Mouse (Mus musculus) myocyte (in vitro differentiated cells): ENCODE results near the gene Gm16253. TPM values are rescaled to one million over a fixed set of nuclear protein-coding genes. Genes with fewer than 3 reads are reported as not detected.

ENCODE experiments used
- H3K27me3 ChIP-seq: one replicate; pipeline ENCODE4 v1.6.1; 2011; ENCODE audit not compliant: control insufficient read depth, insufficient read depth, insufficient read length
- H3K36me3 ChIP-seq: one replicate; pipeline ENCODE4 v1.6.1; 2011; ENCODE audit not compliant: control insufficient read depth, insufficient read depth
- H3K4me2 ChIP-seq: one replicate; pipeline ENCODE4 v1.6.1; 2011; ENCODE audit warnings: low read depth, control low read depth
- H3K4me3 ChIP-seq: one replicate; pipeline ENCODE4 v1.5.1; 2011; ENCODE audit warnings: mild to moderate bottlenecking, control low read depth, moderate library complexity
- H3K79me2 ChIP-seq: one replicate; pipeline ENCODE4 v1.6.1; 2011; ENCODE audit not compliant: control insufficient read depth, insufficient read depth
- H3ac ChIP-seq: one replicate; pipeline ENCODE4 v1.6.1; 2011; ENCODE audit not compliant: control insufficient read depth, insufficient read length
- CEBPB ChIP-seq: IDR thresholded peaks from 2 replicates; pipeline ENCODE4 v1.6.1; 2011; ENCODE audit warnings: mild to moderate bottlenecking, moderate library complexity; ENCODE audit not compliant: poor library complexity, insufficient read depth, severe bottlenecking
- E2F4 ChIP-seq: IDR thresholded peaks from one replicate; pipeline ENCODE4 v1.6.1; 2011; ENCODE audit warnings: mild to moderate bottlenecking, control low read depth, moderate library complexity; ENCODE audit not compliant: insufficient read depth
- MAX ChIP-seq: IDR thresholded peaks from one replicate; pipeline ENCODE4 v1.6.1; 2011; ENCODE audit warnings: low read depth, mild to moderate bottlenecking, control low read depth
- MYOD1 ChIP-seq, 3 experiments: IDR thresholded peaks; one replicate each; pipeline ENCODE4 v1.6.1; 2011; ENCODE audit warnings: control low read depth in 2 of 3, low read depth in 2 of 3, mild to moderate bottlenecking in 2 of 3, moderate library complexity in 1 of 3; ENCODE audit not compliant: insufficient read length in 2 of 3, control insufficient read depth in 1 of 3
- MYOG ChIP-seq, 3 experiments: IDR thresholded peaks; one replicate each; pipeline ENCODE4 v1.6.1; 2011; ENCODE audit warnings: control low read depth in 2 of 3, low read depth in 2 of 3, mild to moderate bottlenecking in 2 of 3; ENCODE audit not compliant: insufficient read length in 2 of 3, control insufficient read depth in 1 of 3, insufficient read depth in 1 of 3
- POLR2A ChIP-seq: IDR thresholded peaks from one replicate; pipeline ENCODE4 v1.6.1; 2011; ENCODE audit warnings: low read depth, mild to moderate bottlenecking, control low read depth, moderate library complexity; ENCODE audit not compliant: insufficient read length
- POLR2AphosphoS2 ChIP-seq: IDR thresholded peaks from one replicate; pipeline ENCODE4 v1.6.1; 2011; ENCODE audit warnings: low read depth, control low read depth; ENCODE audit not compliant: insufficient read length
- REST ChIP-seq: IDR thresholded peaks from one replicate; pipeline ENCODE4 v1.6.1; 2011; ENCODE audit warnings: mild to moderate bottlenecking, control low read depth, moderate library complexity; ENCODE audit not compliant: insufficient read depth, insufficient read length
- SRF ChIP-seq: IDR thresholded peaks from one replicate; pipeline ENCODE4 v1.6.1; 2011; ENCODE audit warnings: low read depth; ENCODE audit not compliant: control insufficient read depth, insufficient read length
- TCF3 ChIP-seq: IDR thresholded peaks from one replicate; pipeline ENCODE4 v1.6.1; 2011; ENCODE audit warnings: low read depth, control low read depth; ENCODE audit not compliant: insufficient read length
- USF1 ChIP-seq: IDR thresholded peaks from one replicate; pipeline ENCODE4 v1.6.1; 2011; ENCODE audit warnings: low read depth, mild to moderate bottlenecking, control low read depth, moderate library complexity
- polyA plus RNA-seq: library from polyadenylated mRNA; unstranded; fragments of >200 nt; fragmentation: generic; extraction: Trizol; gene quantifications from one replicate; pipeline ENCODE4 v1.2.1, GENCODE M21; 2012; ENCODE audit warnings: missing spikeins

Gene Gm16253
- polyA plus RNA-seq, 1 experiment, result 0.25 TPM

DNA sequence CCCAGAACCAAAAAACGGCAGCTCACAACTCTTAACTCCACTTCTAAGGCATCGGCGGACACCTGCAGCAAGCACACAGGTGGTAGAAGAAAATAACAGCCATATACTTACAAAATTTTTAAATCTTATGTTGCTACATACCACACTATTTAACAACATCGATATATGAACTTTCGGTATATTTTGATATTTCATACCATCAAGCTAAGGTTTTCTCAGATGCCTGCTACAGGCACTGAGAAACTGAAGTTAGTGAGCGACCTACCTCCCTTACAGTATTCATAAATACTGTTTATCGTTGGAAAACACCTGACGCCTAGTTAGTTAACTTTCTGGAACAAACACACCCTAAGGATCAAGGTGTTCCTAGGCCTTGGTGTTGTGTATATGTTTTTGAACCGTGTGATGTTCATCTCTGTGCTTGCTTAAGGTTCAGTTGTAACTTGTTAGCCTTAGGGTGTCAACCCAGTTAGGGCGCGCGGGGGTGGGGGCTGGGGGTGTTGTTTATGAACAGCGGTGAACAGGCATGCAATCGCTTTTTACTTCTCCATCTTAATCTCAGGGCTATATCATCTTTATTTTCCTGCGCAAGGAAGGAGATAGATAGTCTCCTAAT, 20.7 kb upstream of the Gm16253 start:
- H3K4me2 ChIP-seq, result no peak overlapping the region
- peak overlapping the region; percentile 71 for H3K4me3 ChIP-seq
- no peaks in the 10 kb centered on the region for H3K27me3 ChIP-seq
- TF ChIP-seq POLR2A (no peak), POLR2AphosphoS2 (no peak), USF1 (no peak), MYOD1 (IDR thresholded peaks at IDR 0.05; ENCODE audit: control insufficient read depth in 1 of 3, insufficient read length in 2 of 3, low read depth in 2 of 3) (no peak), E2F4 (no peak), REST (no peak)
- H3K36me3 ChIP-seq, result peaks cover 10% of the 10 kb centered on the region
- H3ac ChIP-seq, result no peak overlapping the region
- H3K79me2 ChIP-seq, result peaks cover 9% of the 10 kb centered on the region

DNA sequence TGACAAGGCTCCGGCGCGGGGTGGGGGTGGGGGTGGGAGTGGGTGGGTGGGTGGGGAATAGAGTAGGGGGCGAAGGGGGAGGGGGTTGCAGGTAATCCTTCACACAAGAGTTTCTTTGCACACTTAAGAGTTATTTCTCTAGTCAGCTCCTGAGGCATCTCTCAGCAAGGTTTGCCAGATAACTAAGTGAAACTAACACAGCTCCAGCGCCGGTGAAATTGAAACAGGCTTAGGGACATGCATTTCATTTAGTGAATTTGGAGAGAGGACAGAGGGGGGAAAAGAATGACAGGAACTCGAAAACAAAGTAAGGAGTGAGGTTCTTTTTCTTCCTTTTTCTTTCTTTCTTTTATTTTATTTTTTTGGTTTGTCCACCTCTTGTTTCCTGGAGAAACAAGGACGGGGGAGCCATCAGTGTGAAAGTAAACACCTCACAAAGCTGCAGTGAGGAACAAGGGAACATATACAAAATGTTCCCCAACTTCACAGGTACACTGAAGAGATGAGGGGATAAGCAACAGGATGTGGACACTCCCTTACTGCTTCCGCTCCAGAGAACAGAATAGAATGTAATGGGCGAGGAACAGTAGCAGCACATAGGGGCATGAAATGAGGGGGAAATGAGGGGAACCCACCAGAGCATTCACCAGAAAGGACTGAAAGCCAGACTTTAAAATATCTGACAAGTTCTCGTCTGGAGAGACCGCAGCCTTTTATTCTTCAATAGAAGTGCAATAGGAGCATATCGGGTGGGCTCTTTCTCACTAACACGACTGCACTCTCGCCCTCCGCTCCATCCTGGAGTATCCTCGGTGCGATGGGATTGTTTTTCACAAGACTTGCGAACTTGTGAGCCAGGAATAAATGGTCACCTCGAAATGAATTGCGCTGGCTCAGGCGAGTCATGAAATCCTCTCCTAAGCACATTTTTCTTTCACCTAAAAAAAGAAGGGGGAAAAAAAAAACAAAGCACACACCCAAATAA, 19.8 kb upstream of the Gm16253 start:
- no peak for TF ChIP-seq POLR2A
- peak overlapping the region; percentile 71 for H3K4me3 ChIP-seq
- H3K4me2 ChIP-seq, result peak overlapping the region; percentile 98
- H3K79me2 ChIP-seq, result peaks cover 9% of the 10 kb centered on the region
- H3K36me3 ChIP-seq, result peaks cover 12% of the 10 kb centered on the region
- no peak overlapping the region for H3ac ChIP-seq
- no peaks in the 10 kb centered on the region for H3K27me3 ChIP-seq

DNA sequence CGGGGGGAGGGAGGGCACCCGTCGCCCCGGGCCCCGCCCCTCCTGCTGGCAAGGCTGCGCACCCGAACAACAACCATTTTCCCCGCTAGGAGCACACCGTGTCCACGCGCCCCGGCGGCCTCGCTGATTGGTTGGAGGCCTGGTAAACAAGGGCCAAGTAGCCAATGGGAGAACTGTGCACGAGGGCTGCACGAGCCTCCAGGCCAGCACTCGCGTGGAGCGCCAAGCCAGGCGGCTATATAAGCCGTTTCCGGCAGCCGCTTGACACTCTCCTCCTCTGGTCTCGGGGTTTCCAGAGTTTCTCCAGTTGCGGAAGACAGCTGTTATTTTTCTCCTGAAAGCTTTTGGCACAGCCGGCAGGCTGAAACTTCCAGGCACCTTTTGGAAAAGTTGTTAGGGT, 19.1 kb upstream of the Gm16253 start, which contains the start of gene Txnip:
Gene Txnip, plus strand, starts transcription at position 264 of the 400 bp plus-strand sequence.
- TF ChIP-seq USF1, result peak; percentile 18
- TF ChIP-seq MYOG (IDR thresholded peaks at IDR 0.05; ENCODE audit: control insufficient read depth in 1 of 3, insufficient read depth in 1 of 3, insufficient read length in 2 of 3, low read depth in 2 of 3), result peak in 1 of 3 experiments; percentile 29
- TF ChIP-seq E2F4, result no peak
- TF ChIP-seq REST, result no peak
- peak; percentile 64 for TF ChIP-seq MAX
- peak; percentile 65 for TF ChIP-seq POLR2A
- no peak for TF ChIP-seq TCF3
- TF ChIP-seq POLR2AphosphoS2, result peak; percentile 88
- TF ChIP-seq SRF, result peak; percentile 97
- Histone ChIP-seq H3K79me2 (peaks cover 9% of the 10 kb centered on the region), H3K36me3 (peaks cover 12% of the 10 kb centered on the region)

DNA sequence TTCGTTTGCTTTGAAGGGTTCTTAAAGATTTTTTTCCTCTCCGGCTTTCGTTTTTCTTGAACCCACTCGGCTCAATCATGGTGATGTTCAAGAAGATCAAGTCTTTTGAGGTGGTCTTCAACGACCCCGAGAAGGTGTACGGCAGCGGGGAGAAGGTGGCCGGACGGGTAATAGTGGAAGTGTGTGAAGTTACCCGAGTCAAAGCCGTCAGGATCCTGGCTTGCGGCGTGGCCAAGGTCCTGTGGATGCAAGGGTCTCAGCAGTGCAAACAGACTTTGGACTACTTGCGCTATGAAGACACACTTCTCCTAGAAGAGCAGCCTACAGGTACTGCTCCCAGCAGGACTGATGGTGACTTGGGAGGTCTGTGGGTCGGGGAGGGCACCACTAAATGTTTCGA, 18.6 kb upstream of the Gm16253 start:
- Histone ChIP-seq H3K4me2 (peak overlapping the region; percentile 88), H3K4me3 (peak overlapping the region; percentile 71), H3K79me2 (peaks cover 9% of the 10 kb centered on the region), H3K36me3 (peaks cover 12% of the 10 kb centered on the region), H3ac (no peak overlapping the region), H3K27me3 (no peaks in the 10 kb centered on the region)
- TF ChIP-seq SRF (no peak), CEBPB (no peak), POLR2AphosphoS2 (peak; percentile 48), E2F4 (no peak), POLR2A (peak; percentile 36), MYOD1 (IDR thresholded peaks at IDR 0.05; ENCODE audit: control insufficient read depth in 1 of 3, insufficient read length in 2 of 3, low read depth in 2 of 3) (no peak), TCF3 (no peak)

More for the DNA sequence above, 19.1 kb upstream of the Gm16253 start, which contains the start of gene Txnip:
- Histone ChIP-seq H3K27me3 (no peaks in the 10 kb centered on the region), H3K4me3 (peak within 1 kb of the TSS; percentile 71), H3K4me2 (peak within 1 kb of the TSS; percentile 98), H3ac (no peak within 1 kb of the TSS)

DNA sequence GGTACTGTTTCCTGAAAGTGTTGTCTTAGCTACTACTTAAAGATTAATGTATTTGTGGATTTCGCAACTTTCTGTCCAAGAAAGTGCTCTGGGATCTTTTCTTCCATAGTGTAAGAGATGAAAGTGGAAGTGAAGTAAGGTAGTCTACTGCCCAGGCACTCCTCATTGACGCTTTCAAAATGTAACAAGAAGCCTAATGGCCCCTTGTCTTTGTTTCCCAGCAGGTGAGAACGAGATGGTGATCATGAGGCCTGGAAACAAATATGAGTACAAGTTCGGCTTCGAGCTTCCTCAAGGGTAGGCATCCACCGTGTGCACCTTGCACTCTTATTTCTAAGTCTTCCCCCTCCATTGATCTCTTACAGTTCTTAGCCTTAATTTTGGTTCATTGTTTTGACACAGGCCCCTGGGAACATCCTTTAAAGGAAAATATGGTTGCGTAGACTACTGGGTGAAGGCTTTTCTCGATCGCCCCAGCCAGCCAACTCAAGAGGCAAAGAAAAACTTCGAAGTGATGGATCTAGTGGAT, 18.1 kb upstream of the Gm16253 start:
- Histone ChIP-seq H3K79me2 (peaks cover 9% of the 10 kb centered on the region), H3K36me3 (peaks cover 12% of the 10 kb centered on the region)

More for the DNA sequence above, 18.1 kb upstream of the Gm16253 start:
- TF ChIP-seq POLR2A (no peak), SRF (no peak), POLR2AphosphoS2 (peak; percentile 22), CEBPB (peak; percentile 64; the same call in 1 of the 2 replicates)
- no peak overlapping the region for H3ac ChIP-seq
- no peaks in the 10 kb centered on the region for H3K27me3 ChIP-seq
- peak overlapping the region; percentile 88 for H3K4me2 ChIP-seq
- peak overlapping the region; percentile 71 for H3K4me3 ChIP-seq
